Mouse (Mus musculus) Patski (cell line): Measurements from ENCODE around the gene Gm10408. TPM values are rescaled to one million over a fixed set of nuclear protein-coding genes. Genes with fewer than 3 reads are reported as not detected.
"Not testable (repeated sequence)": the region's sequence is repeated elsewhere in the genome, so short reads cannot be mapped to it uniquely, and the experiment has no call there.

ENCODE experiments used
- ATAC-seq: fragments of 100-300 bp; one replicate; pipeline ENCODE4 v1.8.0; 2021
- CTCF ChIA-PET: fragments of 350-600 bp; sonication (Branson Sonifier 250); formaldehyde crosslinking; loops from one replicate; lab custom pipeline; 2022; ENCODE audit warnings: inconsistent platforms; lab: Charles Lee
- POLR2A ChIA-PET: fragments of 350-600 bp; sonication (Branson Sonifier 250); formaldehyde crosslinking; loops from one replicate; lab custom pipeline; 2022; ENCODE audit warnings: antibody characterized with exemption, inconsistent platforms; lab: Charles Lee
- DNase-seq: peaks from one replicate; pipeline ENCODE4 v3.0.0-alpha.2; 2011; ENCODE audit warnings: low read depth, low spot score
- H3K27me3 ChIP-seq: fragments of 371-371 bp; one replicate; pipeline ENCODE4 v1.5.1; 2021
- in situ Hi-C: fragments of 300-500 bp; cut with MboI; formaldehyde crosslinking; loops from 3 replicates; pipeline ENCODE4 v1.11.1; 2018; ENCODE audit warnings: low pct_unique_long_range_greater_than_20kb, mixed read lengths
- polyA plus RNA-seq: library from polyadenylated mRNA; unstranded; gene quantifications from one replicate; pipeline ENCODE4 v1.2.3, GENCODE M21; 2021

The Gm10408 gene
- not detected for polyA plus RNA-seq

GRCm38 (mm10) chr14:3449079-3449478 lies at the start of gene Gm10408:
Gene Gm10408 (plus strand): TSS chr14:3449379.
- DNase-seq, POLR2A ChIA-PET, H3K27me3 ChIP-seq, ATAC-seq, in situ Hi-C loops, CTCF ChIA-PET: not testable (repeated sequence)

- not testable (repeated sequence) for DNase-seq
Observed at GRCm38 (mm10) chr14:3412314-3412713, 36.9 kb upstream of the Gm10408 start, which contains the start of gene Gm10409. Gene Gm10409 (plus strand): TSS chr14:3412614.

GRCm38 (mm10) chr14:3427803-3428202 lies 21.4 kb upstream of the Gm10408 start, which contains the start of gene Gm3005:
Gene Gm3005 (plus strand): TSS chr14:3428103.
- H3K27me3 ChIP-seq, ATAC-seq, POLR2A ChIA-PET, DNase-seq, in situ Hi-C loops, CTCF ChIA-PET: not testable (repeated sequence)

More at GRCm38 (mm10) chr14:3412314-3412713, 36.9 kb upstream of the Gm10408 start, which contains the start of gene Gm10409:
- POLR2A ChIA-PET, ATAC-seq, in situ Hi-C loops, CTCF ChIA-PET, H3K27me3 ChIP-seq: not testable (repeated sequence)

Other genes with a start within 250 kb of the Gm10408 start
- not detected for gene D830030K20Rik, start 240.9 kb upstream of the Gm10408 start, polyA plus RNA-seq
- not detected for gene Gm2956, start 116.8 kb upstream of the Gm10408 start, polyA plus RNA-seq
- not detected for gene Gm10413, start 54.3 kb upstream of the Gm10408 start, polyA plus RNA-seq
- 0.06 TPM for gene Gm10409, start 36.8 kb upstream of the Gm10408 start, polyA plus RNA-seq
- gene Gm3005, start 21.3 kb upstream of the Gm10408 start, polyA plus RNA-seq = not detected
- not detected for gene Gm3012, start 185.1 kb downstream of the Gm10408 start, polyA plus RNA-seq
- gene Gm3020, start 202.7 kb downstream of the Gm10408 start, polyA plus RNA-seq = 0.06 TPM
- gene Gm3043, start 239.4 kb downstream of the Gm10408 start, polyA plus RNA-seq = not detected